Mouse (Mus musculus) bone marrow, adult 2 months (tissue): ENCODE measurements around the gene AI481877.

Experiments used
- CTCF ChIP-seq: fragments of 200-500 bp; IDR thresholded peaks from 2 replicates; pipeline ENCODE4 v1.5.1; 2011; ENCODE audit warnings: low read length, control low read depth; ENCODE audit not compliant: control insufficient read depth, insufficient read depth
- POLR2A ChIP-seq: fragments of 200-500 bp; IDR thresholded peaks from 2 replicates; pipeline ENCODE4 v1.6.1; 2011; ENCODE audit warnings: low read depth, mild to moderate bottlenecking, control low read depth, low read length, borderline replicate concordance; ENCODE audit not compliant: control insufficient read depth

- TF ChIP-seq CTCF, result no peak
- peak; percentile 49; the same call in 1 of the 2 replicates for TF ChIP-seq POLR2A
Measured at GRCm38 (mm10) chr4:59034918-59035785, 103.6 kb downstream of the AI481877 start, which contains the start of gene Gng10.
